In the genomic region with DNA sequence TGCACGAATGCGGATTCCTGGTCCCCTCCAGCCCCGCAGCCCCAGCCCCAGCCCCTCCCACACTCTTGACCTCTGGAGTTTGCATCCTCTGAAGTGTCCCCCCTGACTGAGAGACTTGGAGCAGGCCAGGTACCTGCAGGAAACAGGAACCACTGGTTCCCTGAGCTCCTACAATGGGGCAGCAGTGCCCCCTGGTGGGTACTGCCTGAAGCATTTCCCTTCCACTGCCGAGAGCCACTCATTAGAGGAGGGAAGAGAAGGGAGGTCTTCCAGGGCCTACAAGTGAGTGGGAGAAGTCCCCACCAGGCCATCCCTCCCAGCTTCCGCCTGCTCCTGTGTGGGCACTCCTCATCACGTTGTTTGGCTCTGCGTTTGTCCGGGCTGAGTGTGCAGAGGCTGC, we compare ENCODE assay signal across 8 mouse cellular contexts. TPM values are rescaled to one million over a fixed set of nuclear protein-coding genes. Genes with fewer than 3 reads are reported as not detected.
A peak's percentile ranks its signal among the peaks of the same experiment; 100 is the strongest.
DNase-seq lines count a peak whose midpoint lies in the region; ATAC-seq and TF ChIP-seq lines count a peak whose summit lies in the region.

No protein-coding gene starts in this region.

- peaks cover 8% of the 10 kb centered on the region; the same call in 1 of the 2 replicates for H3K27me3 ChIP-seq in forebrain, embryonic 12.5 days
- H3K27me3 ChIP-seq in lung, embryonic 14.5 days (ENCODE audit: insufficient read depth, low read length): no peaks in the 10 kb centered on the region

- in situ Hi-C loops in ES-E14 (cut with MboI; ENCODE audit: low sequenced_read_pairs in 2 of 2, unreplicated experiment in 2 of 2): no loop called here

- H3K36me3 ChIP-seq in ES-E14 (ENCODE audit: control insufficient read depth, insufficient read depth, low read length, poor library complexity, severe bottlenecking): no peaks in the 10 kb centered on the region
- H3K36me3 ChIP-seq in forebrain, embryonic 12.5 days (replicated peaks): no peaks in the 10 kb centered on the region
- no peaks in the 10 kb centered on the region for H3K36me3 ChIP-seq in lung, embryonic 14.5 days (ENCODE audit: insufficient read depth)

- H3K4me2 ChIP-seq in forebrain, embryonic 12.5 days: no peak overlapping the region
- H3K4me2 ChIP-seq in lung, embryonic 14.5 days: no peak overlapping the region

- TF ChIP-seq CTCF in lung, embryonic 14.5 days (IDR thresholded peaks at IDR 0.05; ENCODE audit: low read depth): peak; percentile 98

- peak; percentile 66; the same call in 1 of the 2 replicates for ATAC-seq in forebrain, embryonic 12.5 days (ENCODE audit: low FRiP score)
- ATAC-seq in lung, embryonic 14.5 days (ENCODE audit: insufficient read depth): peak; percentile 62

- intact Hi-C loops in heart, postnatal 25 days (cut with DNase I): loop anchor here (1.0 to 10.0 kb wide), 3 partner anchors 201 to 514 kb away; no protein-coding TSS in a partner anchor

- H3K27ac ChIP-seq in ES-E14 (ENCODE audit: insufficient read depth, low read depth, low read length, poor library complexity, severe bottlenecking): no peak overlapping the region
- no peak overlapping the region for H3K27ac ChIP-seq in forebrain, embryonic 12.5 days
- H3K27ac ChIP-seq in lung, embryonic 14.5 days (ENCODE audit: low read depth): no peak overlapping the region

- no peak overlapping the region; the same call in 1 of the 2 replicates for H3K9ac ChIP-seq in ES-E14 (ENCODE audit: insufficient read depth, low read depth, low read length, poor library complexity, severe bottlenecking)
- H3K9ac ChIP-seq in forebrain, embryonic 12.5 days: 0 out of 2 replicates have a peak overlapping the region, but pooled peaks have one; percentile 7
- no peak overlapping the region for H3K9ac ChIP-seq in lung, embryonic 14.5 days

- peak; percentile 73 for DNase-seq in ES-E14 (ENCODE audit: low read depth, low spot score)
- DNase-seq in c-Kit-positive CD71-positive TER-119-positive erythroid progenitor cells, embryonic 14.5 days (ENCODE audit: low spot score): peak; percentile 65
- DNase-seq in heart, postnatal 25 days (ENCODE audit: low spot score): peak; percentile 34
- peak; percentile 91 to 92 for DNase-seq in kidney, postnatal 4 days
- DNase-seq in lung, embryonic 14.5 days: peak; percentile 91
- DNase-seq in ovary, postnatal 10 days (ENCODE audit: low spot score): peak; percentile 59
- DNase-seq in thymus, postnatal 0 days (ENCODE audit: low spot score): peak; percentile 84

- H3K9me3 ChIP-seq in ES-E14 (ENCODE audit: control insufficient read depth, insufficient read depth, low read depth, low read length): no peaks in the 10 kb centered on the region
- H3K9me3 ChIP-seq in forebrain, embryonic 12.5 days: no peaks in the 10 kb centered on the region
- H3K9me3 ChIP-seq in lung, embryonic 14.5 days (ENCODE audit: low read depth, low read length): no peaks in the 10 kb centered on the region

- WGBS in forebrain, embryonic 12.5 days: 7% methylated on average over 8 of the region's 8 CpGs
- 11% methylated on average over 8 of the region's 8 CpGs for WGBS in lung, embryonic 14.5 days

- no peak overlapping the region for H3K4me3 ChIP-seq in ES-E14 (ENCODE audit: insufficient read depth in 1 of 2, low read depth in 1 of 2, low read length in 2 of 2, poor library complexity in 1 of 2, severe bottlenecking in 1 of 2)
- H3K4me3 ChIP-seq in forebrain, embryonic 12.5 days (replicated peaks): no peak overlapping the region
- H3K4me3 ChIP-seq in lung, embryonic 14.5 days (ENCODE audit: low read depth, low read length): no peak overlapping the region

- peaks cover 0 to 9% of the 10 kb centered on the region in 2 experiments; a peak in 1 of 4 replicates for H3K4me1 ChIP-seq in ES-E14 (ENCODE audit: control insufficient read depth in 2 of 2, insufficient read depth in 2 of 2, low read length in 2 of 2, poor library complexity in 1 of 2)
- peaks cover 6% of the 10 kb centered on the region for H3K4me1 ChIP-seq in forebrain, embryonic 12.5 days
- H3K4me1 ChIP-seq in lung, embryonic 14.5 days (ENCODE audit: insufficient read depth): no peaks in the 10 kb centered on the region

TF ChIP-seq in ES-E14, 5 proteins besides CTCF, POLR2A, EP300 and RAD21:
- TF ChIP-seq ZNF384 (IDR thresholded peaks at IDR 0.05; ENCODE audit: low read depth, low read length) (no peak), ZC3H11A (IDR thresholded peaks at IDR 0.05; ENCODE audit: borderline replicate concordance, low read depth, low read length) (peak; percentile 72), MAFK (IDR thresholded peaks at IDR 0.05; ENCODE audit: insufficient read depth, low read depth, low read length) (no peak), CHD2 (IDR thresholded peaks at IDR 0.05; ENCODE audit: low read depth, low read length) (no peak), HCFC1 (IDR thresholded peaks at IDR 0.05; ENCODE audit: borderline replicate concordance, insufficient read depth, low read length) (no peak)
TF ChIP-seq in ES-E14: peak in this region for 1.

RNA-seq across cellular contexts. Expression of gene Cd82, which starts 44.5 kb away (rescaled TPM):
- 1.8 and 3.2 TPM in 2 replicates for total RNA-seq in ES-E14 (2012; rRNA removed)
- polyA plus RNA-seq in forebrain, embryonic 12.5 days (2016; fragmentation: Nextera tagmentation; extraction: Ambion mirVana): 9.1 and 10.6 TPM in 2 replicates
- total RNA-seq in heart, postnatal 25 days (2021): 10 to 100 TPM; 11.9 to 12.6 TPM
- 21.7 and 22.2 TPM in 2 replicates for polyA plus RNA-seq in lung, embryonic 14.5 days (2014; fragmentation: Nextera tagmentation; extraction: Ambion mirVana)
- 153 and 157 TPM in 2 replicates for polyA plus RNA-seq in thymus, postnatal 0 days (2015; fragmentation: Nextera tagmentation; extraction: Ambion mirVana)

Comparison
In these comparisons a context has a peak if more than half of its experiments do, and no peak if none do; other contexts are left out.
1. DNase-seq: peak in every context shown above with its lines; median percentile 92 in kidney, postnatal 4 days; 91 in lung, embryonic 14.5 days; 84 in thymus, postnatal 0 days; 73 in ES-E14; 65 in c-Kit-positive CD71-positive TER-119-positive erythroid progenitor cells, embryonic 14.5 days; 59 in ovary, postnatal 10 days; 34 in heart, postnatal 25 days.